9 mouse cellular contexts compared by ENCODE assay signal in genomic region chr4:119903328-119903727, GRCm38 (mm10).
A peak's percentile ranks its signal among the peaks of the same experiment; 100 is the strongest.
DNase-seq lines count a peak whose midpoint lies in the region; ATAC-seq lines count a peak whose summit lies in the region.
"Had no signal": no experiment of that assay in that cellular context is flagged by ENCODE, and none has a peak within 500 bp of the region (broad histone marks: within the 10 kb centered on the region; RNA-seq: fewer than 3 reads in every experiment).

No protein-coding gene starts in this region.

- no peak for DNase-seq in forebrain, embryonic 11.5 days (ENCODE audit: low spot score)
- no peak for DNase-seq in thymus, postnatal 36 days
- DNase-seq in gastrocnemius, adult 18-20 months (ENCODE audit: low spot score), result no peak
- DNase-seq: kidney, adult 11 months had no signal

- H3K27ac ChIP-seq in forebrain, embryonic 13.5 days, result no peak overlapping the region
- H3K27ac ChIP-seq in forebrain, embryonic 11.5 days (ENCODE audit: low read depth, low read length), result no peak overlapping the region
- H3K27ac ChIP-seq in midbrain, embryonic 13.5 days, result no peak overlapping the region
- no peak overlapping the region for H3K27ac ChIP-seq in midbrain, embryonic 16.5 days (ENCODE audit: low read length)
- H3K27ac ChIP-seq in forebrain, embryonic 16.5 days (ENCODE audit: low read length), result no peak overlapping the region

- no peak overlapping the region for H3K4me2 ChIP-seq in forebrain, embryonic 13.5 days
- H3K4me2 ChIP-seq in forebrain, embryonic 11.5 days (ENCODE audit: low read depth, low read length, severe bottlenecking), result no peak overlapping the region
- H3K4me2 ChIP-seq in midbrain, embryonic 13.5 days (replicated peaks), result no peak overlapping the region
- no peak overlapping the region for H3K4me2 ChIP-seq in midbrain, embryonic 16.5 days (ENCODE audit: low read length)
- no peak overlapping the region for H3K4me2 ChIP-seq in forebrain, embryonic 16.5 days (ENCODE audit: low read length)

- peaks cover 44% of the 10 kb centered on the region for H3K4me1 ChIP-seq in forebrain, embryonic 13.5 days
- H3K4me1 ChIP-seq in forebrain, embryonic 11.5 days (replicated peaks; ENCODE audit: control insufficient read depth, insufficient read depth, low read length), result no peaks in the 10 kb centered on the region
- H3K4me1 ChIP-seq in midbrain, embryonic 13.5 days (replicated peaks), result peaks cover 32% of the 10 kb centered on the region
- peaks cover 13% of the 10 kb centered on the region for H3K4me1 ChIP-seq in midbrain, embryonic 16.5 days (ENCODE audit: control insufficient read depth, insufficient read depth, low read length)
- H3K4me1 ChIP-seq in forebrain, embryonic 16.5 days (replicated peaks; ENCODE audit: control insufficient read depth, insufficient read depth, low read length), result peaks cover 27% of the 10 kb centered on the region

- H3K9ac ChIP-seq in forebrain, embryonic 13.5 days, result no peak overlapping the region
- H3K9ac ChIP-seq in forebrain, embryonic 11.5 days (ENCODE audit: low read length), result no peak overlapping the region
- no peak overlapping the region for H3K9ac ChIP-seq in midbrain, embryonic 13.5 days (replicated peaks)
- no peak overlapping the region for H3K9ac ChIP-seq in midbrain, embryonic 16.5 days (ENCODE audit: low read depth, low read length)
- H3K9ac ChIP-seq in forebrain, embryonic 16.5 days (replicated peaks; ENCODE audit: low read depth, low read length), result no peak overlapping the region

- no peaks in the 10 kb centered on the region for H3K9me3 ChIP-seq in forebrain, embryonic 13.5 days (replicated peaks)
- no peaks in the 10 kb centered on the region for H3K9me3 ChIP-seq in forebrain, embryonic 11.5 days (ENCODE audit: control insufficient read depth, low read length)
- H3K9me3 ChIP-seq in midbrain, embryonic 13.5 days, result no peaks in the 10 kb centered on the region
- no peaks in the 10 kb centered on the region for H3K9me3 ChIP-seq in midbrain, embryonic 16.5 days (replicated peaks; ENCODE audit: control insufficient read depth, low read length, poor library complexity, severe bottlenecking)
- no peaks in the 10 kb centered on the region for H3K9me3 ChIP-seq in forebrain, embryonic 16.5 days (ENCODE audit: control insufficient read depth, low read length)

- H3K27me3 ChIP-seq in forebrain, embryonic 13.5 days, result no peaks in the 10 kb centered on the region
- no peaks in the 10 kb centered on the region for H3K27me3 ChIP-seq in forebrain, embryonic 11.5 days (ENCODE audit: control insufficient read depth, insufficient read depth, low read length)
- H3K27me3 ChIP-seq in midbrain, embryonic 13.5 days, result no peaks in the 10 kb centered on the region
- H3K27me3 ChIP-seq in midbrain, embryonic 16.5 days (ENCODE audit: control insufficient read depth, insufficient read depth, low read depth, low read length), result no peaks in the 10 kb centered on the region
- no peaks in the 10 kb centered on the region for H3K27me3 ChIP-seq in forebrain, embryonic 16.5 days (replicated peaks; ENCODE audit: control insufficient read depth, insufficient read depth, low read length)

- H3K36me3 ChIP-seq in forebrain, embryonic 13.5 days (ENCODE audit: poor library complexity, severe bottlenecking), result no peaks in the 10 kb centered on the region
- H3K36me3 ChIP-seq in forebrain, embryonic 11.5 days (ENCODE audit: control insufficient read depth, insufficient read depth, low read length), result no peaks in the 10 kb centered on the region
- no peaks in the 10 kb centered on the region for H3K36me3 ChIP-seq in midbrain, embryonic 13.5 days
- H3K36me3 ChIP-seq in midbrain, embryonic 16.5 days (ENCODE audit: control insufficient read depth, insufficient read depth, low read length), result no peaks in the 10 kb centered on the region
- H3K36me3 ChIP-seq in forebrain, embryonic 16.5 days (ENCODE audit: control insufficient read depth, insufficient read depth), result no peaks in the 10 kb centered on the region

- H3K4me3 ChIP-seq in forebrain, embryonic 13.5 days, result no peak overlapping the region
- H3K4me3 ChIP-seq in forebrain, embryonic 11.5 days (ENCODE audit: low read depth, low read length), result no peak overlapping the region
- H3K4me3 ChIP-seq in midbrain, embryonic 13.5 days (replicated peaks), result no peak overlapping the region
- no peak overlapping the region for H3K4me3 ChIP-seq in midbrain, embryonic 16.5 days (ENCODE audit: low read depth, low read length)
- no peak overlapping the region for H3K4me3 ChIP-seq in forebrain, embryonic 16.5 days (replicated peaks; ENCODE audit: low read length)

- peak; percentile 26; the same call in 1 of the 2 replicates for ATAC-seq in forebrain, embryonic 13.5 days
- no peak for ATAC-seq in forebrain, embryonic 11.5 days (replicated peaks; ENCODE audit: low FRiP score)
- ATAC-seq in midbrain, embryonic 13.5 days, result peak; percentile 51; the same call in 1 of the 2 replicates
- ATAC-seq in midbrain, embryonic 16.5 days, result no peak
- peak; percentile 24; the same call in 1 of the 2 replicates for ATAC-seq in forebrain, embryonic 16.5 days
- 0 out of 2 replicates have a peak, but pooled peaks have one; percentile 41 for ATAC-seq in megakaryocyte-erythroid progenitor cell, adult 5-6 weeks (replicated peaks; ENCODE audit: low FRiP score, low TSS enrichment, poor library complexity, severe bottlenecking)

Comparison
In these comparisons a context has a peak if more than half of its experiments do, and no peak if none do; other contexts are left out.
1. ATAC-seq: peak in forebrain, embryonic 13.5 days (single experiment), midbrain, embryonic 13.5 days (single experiment), forebrain, embryonic 16.5 days (single experiment) and megakaryocyte-erythroid progenitor cell, adult 5-6 weeks (single experiment); none in forebrain, embryonic 11.5 days (single experiment) and midbrain, embryonic 16.5 days (single experiment).